Mouse (Mus musculus) G1E (cell line): ENCODE results near the gene Stip1. TPM values are rescaled to one million over a fixed set of nuclear protein-coding genes. Genes with fewer than 3 reads are reported as not detected.
"Not testable (repeated sequence)": the region's sequence is repeated elsewhere in the genome, so short reads cannot be mapped to it uniquely, and the experiment has no call there.

Experiments used
- ATAC-seq: 2 replicates; pipeline ENCODE4 v1.8.0; 2016; ENCODE audit warnings: mild to moderate bottlenecking; ENCODE audit not compliant: insufficient number of reproducible peaks, poor library complexity, low FRiP score, severe bottlenecking; ENCODE audit errors: extremely low read depth
- DNase-seq: peaks from one replicate; pipeline ENCODE4 v3.0.0; 2012; ENCODE audit warnings: low spot score
- H3K27me3 ChIP-seq: 2 replicates; pipeline ENCODE4 v1.6.1; 2012; ENCODE audit warnings: mild to moderate bottlenecking, low read length, inconsistent platforms; ENCODE audit not compliant: insufficient read depth
- H3K36me3 ChIP-seq: replicated peaks from 2 replicates; pipeline ENCODE3; 2012; ENCODE audit warnings: mild to moderate bottlenecking, inconsistent platforms
- H3K4me1 ChIP-seq: 2 replicates; pipeline ENCODE4 v1.6.1; 2012; ENCODE audit warnings: low read depth, low read length, inconsistent platforms, mixed read lengths; ENCODE audit not compliant: insufficient read depth
- H3K4me3 ChIP-seq: 2 replicates; pipeline ENCODE4 v1.5.1; 2012; ENCODE audit warnings: low read depth, mild to moderate bottlenecking, inconsistent platforms, low read length, moderate library complexity, mixed read lengths
- H3K9me3 ChIP-seq: replicated peaks from 2 replicates; pipeline ENCODE4 v1.6.1; 2012; ENCODE audit warnings: inconsistent platforms
- CTCF ChIP-seq: IDR thresholded peaks from 2 replicates; pipeline ENCODE4 v1.5.1; 2012; ENCODE audit warnings: low read depth, low read length, inconsistent platforms, mixed read lengths
- GATA1 ChIP-seq: IDR thresholded peaks from 2 replicates; pipeline ENCODE4 v1.6.1; 2012; ENCODE audit warnings: borderline replicate concordance, low read length, inconsistent platforms, mixed read lengths
- GATA2 ChIP-seq: IDR thresholded peaks from 2 replicates; pipeline ENCODE4 v1.6.1; 2012; ENCODE audit warnings: low read depth, low read length, inconsistent platforms, borderline replicate concordance
- POLR2AphosphoS5 ChIP-seq: IDR thresholded peaks from 2 replicates; pipeline ENCODE4 v1.6.1; 2012; ENCODE audit warnings: low read depth, low read length, inconsistent platforms; ENCODE audit not compliant: insufficient replicate concordance
- TAL1 ChIP-seq: conservative IDR thresholded peaks from 2 replicates; pipeline ENCODE4 v1.6.1; 2012; ENCODE audit warnings: low read depth, low read length, inconsistent platforms, mixed read lengths
- polyA plus RNA-seq: library from polyadenylated mRNA; stranded (reverse); fragments of >175 nt; gene quantifications from 2 replicates; pipeline ENCODE4 v1.2.3, GENCODE M21; 2012
- total RNA-seq, 2 experiments: library from RNA; stranded (forward) in 1 of 2; stranded (reverse) in 1 of 2; fragments of 200-1000 nt in 1 of 2; fragments of >200 nt in 1 of 2; fragmentation: Nextera tagmentation in 1 of 2; gene quantifications; 2 replicates each; pipeline ENCODE4 v1.2.3; 2014 to 2017

Gene Stip1
- total and polyA plus RNA-seq, 3 experiments, result 224 to 301 (median 279) TPM

DNA sequence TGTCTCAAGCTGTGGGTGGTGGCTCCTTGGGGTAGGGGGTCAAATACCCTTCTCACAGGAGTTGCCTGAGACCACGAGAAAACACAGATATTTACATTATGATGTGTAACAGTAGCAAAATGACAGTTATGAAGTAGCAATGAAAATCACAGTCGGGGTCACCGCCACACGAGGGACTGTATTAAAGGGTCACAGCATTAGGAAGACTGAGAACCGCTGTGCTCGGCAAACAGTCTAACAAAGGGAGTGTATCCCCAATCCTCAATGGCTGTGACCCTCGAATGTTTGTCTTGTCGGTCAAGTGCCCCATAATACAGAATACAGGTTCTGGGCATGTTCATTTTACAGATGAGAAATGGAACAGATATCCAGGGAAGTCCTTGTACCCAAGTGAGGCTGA, 45.8 kb downstream of the Stip1 start:
- Histone ChIP-seq H3K36me3 (peaks cover 53% of the 10 kb centered on the region), H3K27me3 (no peaks in the 10 kb centered on the region), H3K9me3 (no peaks in the 10 kb centered on the region), H3K4me1 (peaks cover 68% of the 10 kb centered on the region), H3K4me3 (no peak overlapping the region)
- TF ChIP-seq TAL1 (no peak), POLR2AphosphoS5 (no peak), GATA2 (no peak), GATA1 (no peak), CTCF (no peak)
- no peak for ATAC-seq
- no peak for DNase-seq

DNA sequence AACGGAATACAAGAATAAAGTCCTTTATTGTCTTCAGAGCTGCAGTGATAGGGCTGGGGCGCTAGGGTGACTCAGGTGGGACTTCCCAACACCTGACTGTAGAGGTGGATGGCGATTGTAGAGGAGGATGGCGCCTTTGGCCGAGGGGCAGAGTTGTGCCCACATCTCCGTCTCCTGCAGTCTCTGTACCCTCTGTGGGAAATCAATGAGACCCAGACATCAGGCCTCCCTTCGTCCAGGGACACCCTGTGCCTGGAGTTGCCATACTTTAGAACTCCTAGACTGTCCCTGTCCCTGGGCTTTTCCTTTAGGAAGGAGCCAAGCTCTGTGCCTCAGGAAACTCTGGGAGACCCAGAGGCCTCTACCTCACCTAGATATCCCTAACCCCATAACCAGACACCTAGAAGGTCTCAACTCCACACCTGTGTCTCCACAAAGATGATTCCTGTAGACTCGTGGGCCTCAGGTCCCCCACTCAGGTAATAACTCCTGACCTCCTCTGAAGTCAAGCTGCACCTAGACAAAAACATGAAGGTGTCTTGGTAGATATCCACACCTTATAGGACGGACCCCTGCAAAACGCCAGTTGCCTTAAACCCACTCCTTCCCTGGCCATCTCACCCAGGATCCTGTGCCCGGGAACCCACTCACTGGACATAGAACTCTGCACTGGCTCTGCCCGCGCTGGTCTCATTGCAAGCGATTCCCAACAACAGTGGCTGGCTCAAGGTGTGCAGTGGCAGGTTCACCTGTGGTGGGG, 46.6 kb downstream of the Stip1 start:
- no peaks in the 10 kb centered on the region for H3K9me3 ChIP-seq
- H3K4me3 ChIP-seq, result peak overlapping the region; percentile 77
- peaks cover 67% of the 10 kb centered on the region for H3K4me1 ChIP-seq
- no peak for ATAC-seq
- DNase-seq, result no peak
- H3K27me3 ChIP-seq, result no peaks in the 10 kb centered on the region
- TF ChIP-seq POLR2AphosphoS5 (no peak), GATA2 (no peak), GATA1 (no peak), TAL1 (no peak), CTCF (no peak)
- H3K36me3 ChIP-seq, result peaks cover 48% of the 10 kb centered on the region

DNA sequence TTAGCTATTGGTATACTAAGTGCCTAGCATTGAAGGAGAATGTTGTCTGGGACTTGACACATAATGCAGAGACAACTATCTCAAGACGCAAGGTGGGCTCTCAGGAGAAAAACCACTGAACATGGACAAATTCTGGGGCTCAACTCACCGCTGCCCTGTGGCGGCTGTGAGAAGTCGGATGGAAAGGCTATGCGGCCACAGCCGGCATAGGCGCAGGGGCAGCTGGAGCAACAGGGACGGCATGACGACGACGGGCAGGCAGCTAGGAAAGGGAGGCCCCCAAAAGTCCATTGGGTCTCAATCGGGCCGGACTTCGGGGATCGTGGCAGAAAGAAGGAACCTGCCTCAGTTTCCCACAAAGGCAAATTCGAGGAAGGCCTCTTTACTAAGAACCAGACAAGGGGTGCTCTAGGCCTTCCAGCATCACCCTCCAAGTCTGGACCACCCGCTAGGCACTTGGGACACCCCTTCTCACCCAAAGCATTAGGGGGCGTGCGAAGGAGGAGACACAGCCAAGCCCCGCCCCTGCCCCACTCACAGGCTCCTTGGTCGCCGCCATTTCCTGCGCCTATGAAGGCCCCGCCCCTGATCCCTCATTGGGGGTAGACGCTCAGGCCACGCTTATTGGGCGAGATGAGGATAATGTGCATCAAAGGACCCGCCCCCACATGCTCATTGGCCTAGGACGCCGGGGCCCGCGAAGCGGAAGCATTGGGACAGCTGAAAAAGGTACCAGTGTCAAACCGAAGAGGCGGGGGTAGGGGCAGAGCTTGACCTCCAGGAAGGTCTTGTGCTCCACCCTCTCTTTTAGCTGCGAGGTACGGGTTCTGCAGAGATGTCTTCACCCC, 47.5 kb downstream of the Stip1 start, which contains the start of gene Dnajc4:
Gene Dnajc4, minus strand, starts transcription at position 562 of the 848 bp plus-strand sequence.
- Histone ChIP-seq H3K4me1 (peaks cover 69% of the 10 kb centered on the region), H3K36me3 (peaks cover 38% of the 10 kb centered on the region), H3K27me3 (no peaks in the 10 kb centered on the region), H3K9me3 (no peaks in the 10 kb centered on the region), H3K4me3 (peak within 1 kb of the TSS; percentile 77)
- TF ChIP-seq CTCF (no peak), TAL1 (no peak), GATA1 (no peak), GATA2 (no peak), POLR2AphosphoS5 (no peak)
- peak; percentile 96 for DNase-seq
- ATAC-seq, result peak; percentile 95

DNA sequence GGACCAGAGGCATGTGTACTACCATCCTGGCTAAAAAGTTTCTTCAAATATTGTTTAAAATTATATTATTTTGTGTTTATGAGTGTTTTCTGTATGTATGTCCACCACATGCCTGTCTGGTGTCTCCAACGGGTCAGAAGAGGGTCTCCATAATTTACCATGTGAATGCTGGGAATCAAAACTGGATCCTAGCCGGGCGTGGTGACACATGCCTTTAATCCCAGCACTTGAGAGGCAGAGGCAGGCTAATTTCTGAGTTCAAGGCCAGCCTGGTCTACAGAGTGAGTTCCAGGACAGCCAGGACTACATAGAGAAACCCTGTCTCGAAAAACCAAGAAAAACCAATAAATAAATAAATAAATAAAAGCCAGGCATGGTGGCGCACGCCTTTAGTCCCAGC, 48.6 kb downstream of the Stip1 start:
- H3K4me3 ChIP-seq, result not testable (repeated sequence)

DNA sequence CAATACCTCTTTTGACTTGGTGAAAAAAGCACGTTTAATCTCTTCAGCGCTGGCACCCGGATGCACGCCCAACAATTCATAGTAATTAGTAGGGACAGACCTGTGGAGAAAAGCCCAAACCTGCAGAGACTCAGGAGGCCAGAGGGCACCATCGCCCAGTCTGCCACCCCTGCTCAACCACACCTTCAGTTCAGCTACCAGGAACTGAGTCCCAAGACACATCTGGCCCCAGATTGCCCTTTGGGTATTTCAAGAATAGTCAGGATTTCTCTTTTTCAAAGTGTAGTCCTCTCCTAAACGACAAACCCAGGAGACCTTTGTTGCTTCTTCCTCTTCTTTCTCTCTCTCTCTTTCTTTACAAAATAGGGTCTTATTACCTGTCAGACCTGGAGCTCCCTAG, 49.1 kb downstream of the Stip1 start:
- no peak for TF ChIP-seq GATA2
- TF ChIP-seq TAL1, result no peak
- Histone ChIP-seq H3K4me1 (peaks cover 72% of the 10 kb centered on the region), H3K27me3 (no peaks in the 10 kb centered on the region), H3K36me3 (peaks cover 46% of the 10 kb centered on the region), H3K9me3 (no peaks in the 10 kb centered on the region), H3K4me3 (no peak overlapping the region)
- DNase-seq (no peak), ATAC-seq (no peak)

More for the DNA sequence above, 48.6 kb downstream of the Stip1 start:
- ATAC-seq, H3K27me3 ChIP-seq, DNase-seq, H3K9me3 ChIP-seq: not testable (repeated sequence)
- H3K4me1 ChIP-seq, result peaks cover 70% of the 10 kb centered on the region
- H3K36me3 ChIP-seq, result peaks cover 41% of the 10 kb centered on the region

DNA sequence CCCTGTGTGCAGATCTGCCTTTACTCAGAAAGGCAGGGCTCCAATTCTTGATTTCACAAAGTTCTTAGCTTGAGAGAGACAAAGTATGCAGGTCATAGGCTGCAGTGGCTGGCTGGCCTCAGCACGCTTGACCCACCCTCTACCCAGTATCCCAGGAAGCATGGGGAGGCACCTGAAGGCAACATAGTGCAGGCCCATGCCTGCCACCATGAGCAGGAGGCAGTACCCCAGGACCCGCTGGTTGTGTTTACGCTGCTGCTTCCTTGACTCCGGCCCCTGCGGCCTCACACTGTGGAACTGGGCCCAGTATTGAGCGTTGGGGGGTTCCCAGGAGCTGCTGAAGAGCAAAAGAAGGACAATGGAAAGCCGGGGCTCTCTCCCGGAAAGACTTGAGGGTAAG, 50.5 kb downstream of the Stip1 start:
- TF ChIP-seq POLR2AphosphoS5 (no peak), GATA2 (no peak), TAL1 (no peak), GATA1 (no peak), CTCF (no peak)
- no peak for ATAC-seq

More for the DNA sequence above, 50.5 kb downstream of the Stip1 start:
- Histone ChIP-seq H3K9me3 (no peaks in the 10 kb centered on the region), H3K4me1 (peaks cover 63% of the 10 kb centered on the region), H3K4me3 (no peak overlapping the region), H3K27me3 (no peaks in the 10 kb centered on the region), H3K36me3 (peaks cover 51% of the 10 kb centered on the region)
- DNase-seq, result no peak
